Mouse (Mus musculus): ENCODE measurements around the gene Mrps18a. TPM values are rescaled to one million over a fixed set of nuclear protein-coding genes. Genes with fewer than 3 reads are reported as not detected.

The Mrps18a gene
- polyA plus RNA-seq, 1 experiment from 2014 or later = 166 TPM

DNA sequence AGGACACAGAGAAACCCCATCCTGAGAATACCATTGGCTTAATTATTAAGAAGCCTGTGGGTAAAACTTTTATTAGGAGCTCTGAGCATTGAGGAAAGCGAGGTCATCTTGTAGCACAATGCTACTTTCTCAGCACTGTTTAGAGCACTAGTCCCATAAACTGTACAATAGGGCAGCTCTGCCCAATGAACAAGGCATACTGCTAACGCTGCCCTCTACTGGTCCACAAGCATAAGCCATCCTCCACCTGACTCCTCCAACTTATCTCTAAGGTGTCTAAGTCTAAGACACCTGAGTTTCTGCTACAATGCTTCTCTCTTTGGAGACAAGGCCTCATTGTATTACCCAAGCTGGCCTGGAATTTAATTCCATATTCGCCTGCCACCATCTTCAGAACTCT lies 59.8 kb downstream of the Mrps18a start:
- Histone ChIP-seq H3K4me3 (no peak overlapping the region), H3K27me3 (ENCODE audit: insufficient read depth, poor library complexity, severe bottlenecking) (no peaks in the 10 kb centered on the region), H3K36me3 (peaks cover 84% of the 10 kb centered on the region), H3K27ac (no peak overlapping the region), H3K4me1 (peaks cover 12% of the 10 kb centered on the region; the same call in 1 of the 2 replicates), H3K9me3 (no peaks in the 10 kb centered on the region)
- no peak for DNase-seq (ENCODE audit: low spot score)
- WGBS = 74% methylated on average over 3 of the region's 3 CpGs

Other genes with a start within 250 kb of the Mrps18a start
- gene Vegfa, start 78.6 kb upstream of the Mrps18a start, polyA plus RNA-seq (2016; fragmentation: Nextera tagmentation; extraction: Ambion mirVana) = 4.5 and 6.0 TPM in 2 replicates
- 5.1 and 7.3 TPM in 2 replicates for gene Rsph9, start 33.2 kb downstream of the Mrps18a start, polyA plus RNA-seq (2016; fragmentation: Nextera tagmentation; extraction: Ambion mirVana)
- 39.9 and 41.6 TPM in 2 replicates for gene Mad2l1bp, start 42.6 kb downstream of the Mrps18a start, polyA plus RNA-seq (2016; fragmentation: Nextera tagmentation; extraction: Ambion mirVana)
- gene Gtpbp2, start 50.0 kb downstream of the Mrps18a start, polyA plus RNA-seq (2016; fragmentation: Nextera tagmentation; extraction: Ambion mirVana) = 32.3 and 34.9 TPM in 2 replicates
- gene Polh, start 91.7 kb downstream of the Mrps18a start, polyA plus RNA-seq (2016; fragmentation: Nextera tagmentation; extraction: Ambion mirVana) = 8.3 and 12.2 TPM in 2 replicates
- gene Xpo5, start 91.8 kb downstream of the Mrps18a start, polyA plus RNA-seq (2016; fragmentation: Nextera tagmentation; extraction: Ambion mirVana) = 33.5 and 42.8 TPM in 2 replicates
- 53.8 and 81.2 TPM in 2 replicates for gene Polr1c, start 137.1 kb downstream of the Mrps18a start, polyA plus RNA-seq (2016; fragmentation: Nextera tagmentation; extraction: Ambion mirVana)
- 77.0 and 83.9 TPM in 2 replicates for gene Yipf3, start 137.1 kb downstream of the Mrps18a start, polyA plus RNA-seq (2016; fragmentation: Nextera tagmentation; extraction: Ambion mirVana)
- 0.33 and 0.38 TPM in 2 replicates for gene Lrrc73, start 142.5 kb downstream of the Mrps18a start, polyA plus RNA-seq (2016; fragmentation: Nextera tagmentation; extraction: Ambion mirVana)
- 46.5 and 55.8 TPM in 2 replicates for gene Tjap1, start 172.0 kb downstream of the Mrps18a start, polyA plus RNA-seq (2016; fragmentation: Nextera tagmentation; extraction: Ambion mirVana)
- 0.36 and 0.77 TPM in 2 replicates for gene Dlk2, start 186.4 kb downstream of the Mrps18a start, polyA plus RNA-seq (2016; fragmentation: Nextera tagmentation; extraction: Ambion mirVana)
- gene Abcc10, start 217.4 kb downstream of the Mrps18a start, polyA plus RNA-seq (2016; fragmentation: Nextera tagmentation; extraction: Ambion mirVana) = 5.4 and 7.3 TPM in 2 replicates

Measured in heart, embryonic 10.5 days (tissue).